Mouse (Mus musculus) olfactory bulb, adult 2 months (tissue): ENCODE data around the gene Fubp3.

Experiments
- CTCF ChIP-seq: fragments of 200-500 bp; IDR thresholded peaks from 2 replicates; pipeline ENCODE4 v1.5.1; 2012; ENCODE audit warnings: low read depth, mild to moderate bottlenecking, low read length, moderate library complexity; ENCODE audit not compliant: insufficient read depth
- POLR2A ChIP-seq: fragments of 200-500 bp; IDR thresholded peaks from 2 replicates; pipeline ENCODE4 v1.6.1; 2012; ENCODE audit warnings: mild to moderate bottlenecking, low read depth, low read length, moderate library complexity; ENCODE audit not compliant: insufficient read depth

- TF ChIP-seq POLR2A (no peak), CTCF (no peak)
Measured at GRCm38 (mm10) chr2:31609859-31610261, 37.4 kb downstream of the Fubp3 start.
